24 mouse cellular contexts compared by ENCODE assay signal in the genomic region with DNA sequence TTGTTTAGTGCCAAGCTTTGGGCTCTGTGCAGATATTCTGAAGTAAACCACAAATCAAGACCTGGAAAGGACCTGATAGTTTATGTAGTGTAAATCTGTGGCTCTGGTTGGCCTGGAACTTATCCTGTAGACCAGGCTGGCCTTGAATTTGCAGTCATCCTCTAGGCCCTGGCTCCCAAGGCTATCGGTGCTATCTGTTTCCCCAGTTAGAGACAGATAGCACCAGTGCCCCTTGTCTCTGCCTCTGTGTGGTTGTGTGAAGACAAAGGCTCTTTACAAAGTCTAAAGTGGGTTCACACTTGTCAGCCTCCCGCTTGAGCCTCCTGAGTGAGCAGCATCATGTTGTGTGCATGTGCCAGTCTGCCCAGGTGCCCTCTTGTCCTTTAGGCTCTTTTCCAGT.
DNase-seq lines count a peak whose midpoint lies in the region; ATAC-seq and TF ChIP-seq lines count a peak whose summit lies in the region.
"Had no signal": no experiment of that assay in that cellular context is flagged by ENCODE, and none has a peak within 500 bp of the region (broad histone marks: within the 10 kb centered on the region; RNA-seq: fewer than 3 reads in every experiment).

No protein-coding gene starts in this region.

- no peaks in the 10 kb centered on the region for H3K27me3 ChIP-seq in heart, embryonic 14.5 days (ENCODE audit: control insufficient read depth, insufficient read depth, low read length)
- H3K27me3 ChIP-seq in liver, adult 2 months (ENCODE audit: control insufficient read depth, insufficient read depth, low read length), result no peaks in the 10 kb centered on the region
- H3K27me3 ChIP-seq in liver, embryonic 11.5 days (replicated peaks; ENCODE audit: control insufficient read depth, insufficient read depth, low read length), result no peaks in the 10 kb centered on the region
- H3K27me3 ChIP-seq: forebrain, embryonic 12.5 days; midbrain, embryonic 13.5 days had no signal

- peaks cover 27% of the 10 kb centered on the region; the same call in 1 of the 2 replicates for H3K79me2 ChIP-seq in liver, adult 2 months (ENCODE audit: control insufficient read depth, insufficient read depth, low read length)

- intact Hi-C loops in gastrocnemius, adult 2 months (cut with DNase I), result loop anchor here (10.0 kb wide), 1 partner anchor 397 kb away; no protein-coding TSS in a partner anchor
- intact Hi-C loops in gastrocnemius, postnatal 36 days (cut with DNase I), result loop anchor here (10.0 kb wide), 1 partner anchor 567 kb away; no protein-coding TSS in a partner anchor

- H3K4me3 ChIP-seq in gastrocnemius, adult 2 months, result no peak overlapping the region
- H3K4me3 ChIP-seq in heart, embryonic 14.5 days (ENCODE audit: control insufficient read depth in 1 of 2, insufficient read depth in 1 of 2, low read depth in 1 of 2, low read length in 2 of 2), result no peak overlapping the region
- no peak overlapping the region for H3K4me3 ChIP-seq in liver, adult 2 months (ENCODE audit: insufficient read depth, low read depth, low read length)
- H3K4me3 ChIP-seq in liver, embryonic 11.5 days (ENCODE audit: low read depth, low read length), result no peak overlapping the region
- H3K4me3 ChIP-seq: forebrain, embryonic 12.5 days; midbrain, embryonic 13.5 days had no signal

- no peak for TF ChIP-seq POLR2A in liver, adult 2 months (IDR thresholded peaks at IDR 0.05; ENCODE audit: extremely low read depth, insufficient read depth, low read length)

- WGBS in heart, embryonic 14.5 days, result 35% methylated on average over 2 of the region's 2 CpGs
- WGBS in liver, adult 2 months, result 83% methylated on average over 2 of the region's 2 CpGs
- 84% methylated on average over 2 of the region's 2 CpGs for WGBS in liver, embryonic 11.5 days

- no peaks in the 10 kb centered on the region for H3K36me3 ChIP-seq in heart, embryonic 14.5 days (ENCODE audit: control insufficient read depth, insufficient read depth, low read length)
- H3K36me3 ChIP-seq in liver, adult 2 months (ENCODE audit: control insufficient read depth, insufficient read depth, low read length), result no peaks in the 10 kb centered on the region
- H3K36me3 ChIP-seq in liver, embryonic 11.5 days (ENCODE audit: control insufficient read depth, insufficient read depth, low read length), result no peaks in the 10 kb centered on the region
- H3K36me3 ChIP-seq: forebrain, embryonic 12.5 days; midbrain, embryonic 13.5 days had no signal

- H3K4me2 ChIP-seq in heart, embryonic 14.5 days (ENCODE audit: low read length), result no peak overlapping the region
- H3K4me2 ChIP-seq in liver, embryonic 11.5 days, result no peak overlapping the region
- H3K4me2 ChIP-seq: forebrain, embryonic 12.5 days; midbrain, embryonic 13.5 days had no signal

- no peaks in the 10 kb centered on the region for H3K9me3 ChIP-seq in heart, embryonic 14.5 days (ENCODE audit: control insufficient read depth, low read length)
- H3K9me3 ChIP-seq in liver, embryonic 11.5 days (ENCODE audit: control insufficient read depth, low read length), result no peaks in the 10 kb centered on the region
- H3K9me3 ChIP-seq: forebrain, embryonic 12.5 days; midbrain, embryonic 13.5 days had no signal

- ATAC-seq in heart, embryonic 14.5 days (ENCODE audit: insufficient number of reproducible peaks, insufficient read depth, low FRiP score, low read depth), result no peak
- ATAC-seq in liver, embryonic 11.5 days (replicated peaks; ENCODE audit: low FRiP score), result no peak
- ATAC-seq: forebrain, postnatal 0 days; hindbrain, embryonic 16.5 days; midbrain, embryonic 13.5 days had no signal

- H3K27ac ChIP-seq in gastrocnemius, adult 2 months, result peak overlapping the region; percentile 69
- H3K27ac ChIP-seq in heart, embryonic 14.5 days (replicated peaks in 1 of 2; ENCODE audit: control insufficient read depth in 1 of 2, insufficient read depth in 1 of 2, low read depth in 2 of 2, low read length in 2 of 2), result 0 out of 4 replicates have a peak overlapping the region, but pooled peaks have one; percentile 17 to 24
- H3K27ac ChIP-seq in liver, adult 2 months (replicated peaks; ENCODE audit: insufficient read depth, low read depth, low read length), result no peak overlapping the region
- H3K27ac ChIP-seq in liver, embryonic 11.5 days (ENCODE audit: low read depth, low read length), result no peak overlapping the region
- H3K27ac ChIP-seq: forebrain, embryonic 12.5 days; kidney, postnatal 0 days; liver, embryonic 14.5 days; macrophage; midbrain, embryonic 13.5 days had no signal

- no peak for DNase-seq in gastrocnemius, adult 2 months
- DNase-seq in gastrocnemius, postnatal 36 days, result no peak
- no peak for DNase-seq in heart, adult 18-20 months
- DNase-seq in liver, adult 2 months (ENCODE audit: extremely low read depth, low read depth, low spot score), result peak; percentile 41
- no peak for DNase-seq in liver, embryonic 11.5 days (ENCODE audit: low spot score)
- DNase-seq in spleen, adult 18-20 months, result no peak
- DNase-seq: cerebellum, adult 2 months; cerebellum, postnatal 14 days; forebrain, postnatal 0 days; gastrocnemius, postnatal 10 days; kidney, adult 8-10 months; layer of hippocampus, postnatal 36 days; left cerebral cortex, postnatal 4 days; lung, adult 2 months; lung, postnatal 10 days; right cerebral cortex, postnatal 25 days; thymus, postnatal 25 days had no signal

- no peak overlapping the region for H3K9ac ChIP-seq in heart, embryonic 14.5 days (ENCODE audit: low read length)
- H3K9ac ChIP-seq in liver, adult 2 months (ENCODE audit: low read depth, low read length), result no peak overlapping the region
- no peak overlapping the region for H3K9ac ChIP-seq in liver, embryonic 11.5 days (ENCODE audit: low read depth, low read length)
- H3K9ac ChIP-seq: forebrain, embryonic 12.5 days; forebrain, postnatal 0 days; liver, embryonic 14.5 days; midbrain, embryonic 13.5 days had no signal

- no peak for TF ChIP-seq CTCF in gastrocnemius, adult 2 months (IDR thresholded peaks at IDR 0.05)
- no peak for TF ChIP-seq CTCF in liver, adult 2 months (IDR thresholded peaks at IDR 0.05; ENCODE audit: low read depth, low read length)

- peaks cover 33 to 66% of the 10 kb centered on the region in 2 experiments for H3K4me1 ChIP-seq in heart, embryonic 14.5 days (ENCODE audit: control insufficient read depth in 2 of 2, insufficient read depth in 2 of 2, low read length in 2 of 2)
- 0 out of 2 replicates have a peak, but pooled peaks cover 3% of the 10 kb centered on the region for H3K4me1 ChIP-seq in liver, adult 2 months (ENCODE audit: control insufficient read depth, insufficient read depth, low read length)
- H3K4me1 ChIP-seq in liver, embryonic 11.5 days (replicated peaks; ENCODE audit: control insufficient read depth, insufficient read depth, low read length), result no peaks in the 10 kb centered on the region; the same call in 1 of the 2 replicates

Comparison
In these comparisons a context has a peak if more than half of its experiments do, and no peak if none do; other contexts are left out.
1. H3K27ac ChIP-seq: peak in gastrocnemius, adult 2 months (single experiment) and heart, embryonic 14.5 days (2 of 2); none in liver, adult 2 months (single experiment) and liver, embryonic 11.5 days (single experiment).